Mouse (Mus musculus): ENCODE measurements at regions not wholly inside any gene's neighbourhood (a gene's known extent, or its start where the extent isn't known, plus 50 kb on each side); places are given as distances from the start of the nearest gene placed in this dataset.

DNA sequence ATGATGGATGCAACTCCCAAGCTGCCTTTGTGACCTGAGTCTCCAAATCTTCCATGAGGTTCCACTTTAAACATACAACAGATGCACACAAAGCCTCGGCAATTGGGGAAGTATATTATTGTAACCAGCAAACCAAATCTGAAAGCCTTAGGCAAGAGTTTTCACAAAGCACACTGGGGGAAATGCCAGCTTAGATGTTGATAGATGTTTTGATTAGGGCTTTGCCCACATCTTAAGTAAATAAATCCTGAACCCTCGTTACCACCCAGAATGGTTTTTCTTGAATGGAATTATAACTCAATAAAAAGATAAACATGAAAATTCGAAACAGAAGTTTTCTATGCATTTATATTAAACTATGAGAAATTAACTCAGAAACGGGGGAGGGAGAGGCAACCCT is 302.7 kb downstream of the Sorl1 start:
- Histone ChIP-seq H3K9ac (replicated peaks) (no peak overlapping the region), H3K9me3 (no peaks in the 10 kb centered on the region), H3K4me2 (replicated peaks) (no peak overlapping the region), H3K27me3 (no peaks in the 10 kb centered on the region), H3K4me1 (0 out of 2 replicates have a peak, but pooled peaks cover 3% of the 10 kb centered on the region), H3K27ac (replicated peaks) (no peak overlapping the region), H3K36me3 (no peaks in the 10 kb centered on the region), H3K4me3 (no peak overlapping the region)
- ATAC-seq (ENCODE audit: low FRiP score, low read depth), result no peak
- WGBS, result 80% methylated on average over 4 of the region's 4 CpGs

DNA sequence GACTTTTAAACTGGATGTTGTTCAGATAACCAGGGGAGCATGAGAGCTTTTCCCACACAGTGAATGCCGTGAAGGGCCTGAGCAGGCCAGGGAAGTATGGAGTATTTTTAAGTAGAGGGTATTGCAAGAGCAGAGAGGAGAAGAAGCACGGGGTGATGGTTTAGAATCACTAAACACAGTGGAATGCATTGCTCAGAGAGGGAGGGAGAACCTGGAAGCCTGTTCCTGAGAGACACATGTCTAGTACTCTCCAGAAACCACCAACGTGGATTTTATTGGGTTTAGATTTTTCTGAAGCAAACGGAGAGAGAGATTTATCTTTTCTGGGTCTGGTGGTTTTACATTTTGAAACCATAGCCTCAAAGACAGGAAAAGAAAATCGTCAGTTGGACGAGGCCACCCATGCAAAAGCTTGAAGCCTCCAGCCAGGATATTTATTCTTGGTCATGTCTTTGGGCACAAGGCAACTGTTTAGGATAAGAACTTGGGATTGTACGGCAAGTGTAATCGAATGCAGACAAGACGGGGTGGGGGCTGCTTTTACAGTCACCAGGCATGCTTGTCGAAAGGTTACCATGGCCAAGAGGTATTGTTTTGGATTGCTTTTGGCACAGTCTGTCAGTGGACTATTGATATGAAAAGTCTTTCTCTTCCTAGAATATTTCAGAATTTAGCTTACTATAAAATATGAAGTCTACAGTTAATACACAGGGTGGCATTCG is 306.2 kb downstream of the Sorl1 start:
- no peak overlapping the region for H3K4me3 ChIP-seq
- no peak overlapping the region for H3K27ac ChIP-seq (replicated peaks)
- H3K36me3 ChIP-seq, result no peaks in the 10 kb centered on the region
- no peak overlapping the region for H3K4me2 ChIP-seq (replicated peaks)
- 0 out of 2 replicates have a peak, but pooled peaks cover 3% of the 10 kb centered on the region for H3K4me1 ChIP-seq
- H3K27me3 ChIP-seq, result no peaks in the 10 kb centered on the region
- no peak for ATAC-seq (ENCODE audit: low FRiP score, low read depth)
- 79% methylated on average over 11 of the region's 11 CpGs for WGBS
- H3K9me3 ChIP-seq, result no peaks in the 10 kb centered on the region
- no peak overlapping the region for H3K9ac ChIP-seq (replicated peaks)

DNA sequence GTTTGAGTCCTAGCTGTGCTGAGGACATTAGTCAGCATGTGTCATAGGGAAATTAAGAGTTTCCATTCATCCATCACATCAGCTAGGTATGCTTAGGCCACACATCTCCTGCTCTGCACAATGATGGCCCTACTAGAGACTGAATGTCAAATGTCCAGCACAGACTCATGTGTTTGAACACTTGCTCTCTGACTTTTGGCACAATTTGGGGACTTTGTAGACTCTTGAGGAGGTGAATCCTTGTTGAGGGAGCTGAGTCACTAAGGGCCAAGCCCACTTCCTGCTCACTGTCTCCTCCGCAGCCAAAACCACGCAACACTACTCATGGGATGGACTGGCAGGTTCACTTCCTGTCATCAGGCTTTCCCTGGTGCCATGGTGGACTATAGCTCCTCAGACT is 308.2 kb downstream of the Sorl1 start:
- no peak overlapping the region for H3K27ac ChIP-seq (replicated peaks)
- WGBS, result 98% methylated on average over 2 of the region's 2 CpGs
- ATAC-seq (ENCODE audit: low FRiP score, low read depth), result no peak
- H3K4me1 ChIP-seq, result 0 out of 2 replicates have a peak, but pooled peaks cover 3% of the 10 kb centered on the region
- H3K9ac ChIP-seq (replicated peaks), result no peak overlapping the region
- no peaks in the 10 kb centered on the region for H3K9me3 ChIP-seq
- H3K27me3 ChIP-seq, result no peaks in the 10 kb centered on the region
- no peak overlapping the region for H3K4me2 ChIP-seq (replicated peaks)
- no peaks in the 10 kb centered on the region for H3K36me3 ChIP-seq
- no peak overlapping the region for H3K4me3 ChIP-seq

DNA sequence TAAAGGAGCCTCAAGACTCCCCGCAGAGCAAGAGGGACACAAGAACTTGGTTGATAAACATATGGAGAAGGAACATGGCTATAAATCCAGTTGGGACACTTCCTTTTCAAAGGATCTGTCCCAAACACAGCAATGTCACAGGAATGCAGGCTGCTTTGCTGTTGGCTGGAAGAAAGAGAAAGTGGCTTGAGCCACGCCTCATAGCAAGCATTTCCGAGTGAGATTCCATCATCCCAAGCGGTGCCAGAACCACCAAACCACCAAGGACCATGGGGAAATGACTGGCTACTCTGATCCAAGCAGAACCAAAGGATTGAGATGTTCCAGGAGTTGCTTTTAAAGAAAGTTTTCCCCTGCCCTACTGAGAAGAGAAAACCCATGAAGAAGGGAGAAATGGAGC is 314.8 kb downstream of the Sorl1 start:
- Histone ChIP-seq H3K4me1 (peaks cover 24% of the 10 kb centered on the region), H3K9me3 (no peaks in the 10 kb centered on the region), H3K9ac (replicated peaks) (no peak overlapping the region), H3K27me3 (0 out of 2 replicates have a peak, but pooled peaks cover 3% of the 10 kb centered on the region), H3K36me3 (no peaks in the 10 kb centered on the region), H3K4me2 (replicated peaks) (no peak overlapping the region), H3K4me3 (no peak overlapping the region), H3K27ac (replicated peaks) (peak overlapping the region; percentile 40)
- 88% methylated on average over 4 of the region's 4 CpGs for WGBS
- ATAC-seq (ENCODE audit: low FRiP score, low read depth), result no peak

DNA sequence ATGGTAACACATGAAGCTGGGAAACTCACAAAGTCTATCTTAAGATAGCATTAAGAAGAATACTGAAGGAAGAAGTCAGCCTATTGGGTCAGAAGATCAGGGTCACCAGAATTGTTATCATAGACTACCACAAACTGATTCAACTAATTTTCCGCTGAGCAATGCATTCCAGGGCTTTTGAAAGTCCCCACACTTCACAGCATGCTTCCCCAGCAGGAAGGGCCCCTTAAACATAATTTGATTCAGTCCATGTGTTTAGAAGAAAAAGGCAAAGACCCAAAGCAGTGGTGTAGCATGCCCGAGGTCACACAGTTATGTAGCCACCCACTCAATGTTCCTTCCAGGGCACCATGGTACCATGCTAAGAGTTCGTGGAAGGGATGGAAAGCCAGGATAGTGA is 315.3 kb downstream of the Sorl1 start:
- Histone ChIP-seq H3K27me3 (0 out of 2 replicates have a peak, but pooled peaks cover 3% of the 10 kb centered on the region), H3K36me3 (no peaks in the 10 kb centered on the region), H3K27ac (replicated peaks) (peak overlapping the region; percentile 40), H3K4me2 (replicated peaks) (no peak overlapping the region), H3K9me3 (no peaks in the 10 kb centered on the region), H3K4me3 (no peak overlapping the region), H3K4me1 (peaks cover 29% of the 10 kb centered on the region), H3K9ac (replicated peaks) (no peak overlapping the region)
- ATAC-seq (ENCODE audit: low FRiP score, low read depth), result no peak
- 61% methylated on average over 3 of the region's 3 CpGs for WGBS

DNA sequence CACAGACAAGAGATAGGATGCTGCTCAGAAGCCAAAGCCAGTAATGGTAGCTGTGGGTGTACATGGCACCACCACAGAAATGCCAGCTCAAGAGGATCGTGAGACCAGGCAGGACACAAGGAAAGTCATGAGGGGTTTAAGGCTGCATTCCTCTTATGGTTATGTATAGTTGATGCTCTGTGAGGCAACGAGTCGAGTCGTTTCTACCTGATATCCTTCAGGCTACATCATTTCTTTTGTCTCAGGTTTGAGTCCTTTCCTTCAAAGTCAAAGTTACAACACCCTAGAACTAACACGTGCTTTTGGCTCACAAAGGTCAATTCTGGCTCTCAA is 317.8 kb downstream of the Sorl1 start:
- Histone ChIP-seq H3K4me1 (peaks cover 31% of the 10 kb centered on the region), H3K4me2 (replicated peaks) (peak overlapping the region; percentile 41), H3K9ac (replicated peaks) (no peak overlapping the region), H3K4me3 (peak overlapping the region; percentile 7; the same call in 1 of the 2 replicates), H3K36me3 (no peaks in the 10 kb centered on the region), H3K9me3 (no peaks in the 10 kb centered on the region), H3K27ac (replicated peaks) (peak overlapping the region; percentile 85), H3K27me3 (0 out of 2 replicates have a peak, but pooled peaks cover 3% of the 10 kb centered on the region)
- WGBS, result 74% methylated on average over 5 of the region's 5 CpGs
- no peak for ATAC-seq (ENCODE audit: low FRiP score, low read depth)

DNA sequence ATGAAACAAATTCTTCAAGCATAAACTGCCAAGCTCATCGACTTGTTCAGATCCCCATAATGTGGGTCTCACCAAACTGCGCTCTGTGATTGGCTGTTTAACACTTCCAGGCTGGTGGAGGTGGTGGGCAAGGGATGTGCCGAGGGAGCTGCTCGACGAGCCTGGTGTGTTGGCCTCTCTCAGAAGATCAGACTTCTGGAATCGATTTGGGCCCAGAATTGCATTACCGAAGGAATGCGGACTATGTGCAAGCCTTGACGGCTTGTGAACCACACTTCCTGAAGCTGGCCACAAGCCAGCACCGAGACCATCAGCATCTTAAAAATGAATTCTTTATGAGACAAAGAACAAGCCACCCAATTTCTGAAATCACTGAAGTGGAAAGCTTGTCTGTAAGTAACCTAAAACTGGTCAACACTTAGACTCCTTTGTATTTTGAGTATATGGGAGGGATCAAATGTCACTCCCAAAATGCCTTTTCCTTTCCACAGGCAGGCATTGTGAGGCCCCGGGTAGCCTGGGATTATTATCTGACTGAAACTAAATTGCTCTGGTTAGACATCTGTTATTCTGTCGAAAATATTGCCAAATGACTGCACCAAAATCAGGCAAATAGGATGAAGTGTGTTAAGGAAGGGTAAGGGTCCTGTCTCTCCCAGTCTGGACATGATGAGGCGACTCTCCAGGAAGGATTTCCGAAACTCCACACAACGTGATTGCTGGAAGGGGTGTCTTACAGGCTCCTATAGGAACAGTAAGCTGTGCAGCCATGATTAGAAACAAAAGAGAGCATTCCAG is 318.4 kb downstream of the Sorl1 start:
- Histone ChIP-seq H3K4me1 (peaks cover 31% of the 10 kb centered on the region), H3K9ac (replicated peaks) (no peak overlapping the region; the same call in 1 of the 2 replicates), H3K4me2 (replicated peaks) (peak overlapping the region; percentile 41), H3K36me3 (no peaks in the 10 kb centered on the region), H3K27me3 (0 out of 2 replicates have a peak, but pooled peaks cover 3% of the 10 kb centered on the region), H3K4me3 (peak overlapping the region; percentile 7; the same call in 1 of the 2 replicates), H3K9me3 (no peaks in the 10 kb centered on the region), H3K27ac (replicated peaks) (peak overlapping the region; percentile 85)
- ATAC-seq (ENCODE audit: low FRiP score, low read depth), result peak; percentile 89
- 12% methylated on average over 15 of the region's 15 CpGs for WGBS

DNA sequence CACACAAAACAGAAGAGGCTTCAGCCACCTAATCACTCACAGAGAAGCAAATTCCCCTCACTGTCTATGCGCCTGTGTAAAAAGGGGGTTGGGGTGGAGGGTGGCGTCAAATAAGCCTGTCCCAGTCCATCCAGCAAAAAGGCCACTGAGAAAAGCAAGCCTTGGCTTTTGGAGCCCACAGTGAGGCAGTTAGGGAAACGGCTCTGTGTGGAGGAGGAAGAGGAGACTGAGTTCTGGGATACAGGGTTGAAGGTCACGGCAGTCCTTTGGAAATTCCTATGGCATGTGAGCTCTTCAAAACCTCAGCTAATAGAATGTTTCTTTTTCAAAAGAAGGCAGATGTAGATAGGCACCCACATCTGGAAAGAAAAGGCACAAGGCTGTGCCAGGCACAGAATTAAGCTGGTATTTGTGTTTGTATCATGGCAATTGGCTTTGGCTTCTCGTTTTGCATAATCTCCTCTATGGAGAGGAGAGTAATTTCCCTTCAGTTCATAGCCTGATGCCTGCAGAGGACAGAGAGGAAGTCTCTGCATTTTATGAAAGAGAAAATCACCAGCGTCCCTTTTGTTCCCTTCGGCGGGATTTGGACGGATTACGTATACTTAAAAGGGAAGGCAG is 319.3 kb downstream of the Sorl1 start:
- Histone ChIP-seq H3K9ac (replicated peaks) (no peak overlapping the region), H3K4me3 (no peak overlapping the region), H3K36me3 (no peaks in the 10 kb centered on the region), H3K4me1 (peaks cover 31% of the 10 kb centered on the region), H3K27ac (replicated peaks) (peak overlapping the region; percentile 85), H3K27me3 (0 out of 2 replicates have a peak, but pooled peaks cover 2% of the 10 kb centered on the region), H3K9me3 (no peaks in the 10 kb centered on the region), H3K4me2 (replicated peaks) (peak overlapping the region; percentile 41; the same call in 1 of the 2 replicates)
- peak; percentile 82 for ATAC-seq (ENCODE audit: low FRiP score, low read depth)
- 5% methylated on average over 10 of the region's 10 CpGs for WGBS

DNA sequence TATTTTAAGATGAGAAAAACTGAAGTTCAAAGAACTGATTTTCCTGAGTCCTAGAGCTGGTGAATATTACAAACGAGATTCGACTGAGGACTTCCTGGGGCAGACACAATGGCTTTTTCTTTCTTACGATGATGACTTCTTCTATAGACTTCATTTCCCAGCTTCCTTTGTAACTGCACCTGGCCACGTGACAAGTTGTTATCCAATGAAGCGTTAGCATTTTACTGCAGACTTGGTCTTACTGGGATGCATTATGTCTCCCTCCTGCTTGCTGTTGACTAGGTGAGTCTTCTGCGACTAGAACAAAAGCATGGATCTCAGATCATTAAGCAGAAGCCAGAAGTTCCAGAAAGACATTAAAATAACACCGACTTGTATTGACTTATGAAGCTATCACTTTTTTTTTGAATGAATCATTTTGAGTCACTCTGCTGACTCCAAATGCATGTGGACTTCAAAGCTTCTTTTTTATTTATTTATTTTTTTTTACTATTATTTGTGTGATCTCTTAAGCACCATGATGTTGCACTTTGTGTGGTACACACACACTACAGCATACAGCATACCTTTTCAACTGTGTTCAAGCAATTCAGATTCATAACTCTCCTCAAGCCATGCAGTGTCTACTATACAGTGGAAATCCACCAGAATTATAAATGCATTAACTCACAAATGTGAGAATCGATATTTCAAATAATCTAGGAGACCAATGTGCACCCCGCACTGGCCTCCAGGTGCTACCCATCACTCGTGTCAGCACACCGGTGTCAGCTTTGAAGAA is 320.2 kb downstream of the Sorl1 start:
- WGBS, result 45% methylated on average over 11 of the region's 11 CpGs
- H3K9ac ChIP-seq (replicated peaks), result no peak overlapping the region
- H3K4me1 ChIP-seq, result peaks cover 31% of the 10 kb centered on the region
- no peak overlapping the region for H3K4me2 ChIP-seq (replicated peaks)
- no peaks in the 10 kb centered on the region for H3K27me3 ChIP-seq
- no peaks in the 10 kb centered on the region for H3K9me3 ChIP-seq
- peak overlapping the region; percentile 85 for H3K27ac ChIP-seq (replicated peaks)
- H3K4me3 ChIP-seq, result no peak overlapping the region
- H3K36me3 ChIP-seq, result no peaks in the 10 kb centered on the region
- no peak for ATAC-seq (ENCODE audit: low FRiP score, low read depth)

DNA sequence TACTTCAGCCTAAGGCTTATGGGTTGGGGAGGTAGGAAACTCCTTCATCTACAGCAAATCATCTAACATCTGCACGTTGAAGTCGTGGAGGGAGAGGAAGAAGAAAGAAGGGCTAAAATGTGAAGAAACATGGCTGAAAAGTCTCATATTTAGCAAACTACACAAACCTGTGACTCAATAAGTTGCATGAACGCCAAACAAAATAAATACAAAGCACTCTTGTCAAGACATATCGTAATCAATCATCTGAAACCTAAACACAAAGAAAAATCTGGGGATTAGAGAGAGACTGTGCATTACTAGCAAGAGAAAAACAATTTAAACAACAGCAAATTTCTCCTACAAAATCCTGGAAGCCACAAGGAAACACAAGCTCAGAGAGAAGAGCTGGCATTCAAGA is 322.7 kb downstream of the Sorl1 start:
- Histone ChIP-seq H3K4me1 (peaks cover 28% of the 10 kb centered on the region), H3K4me3 (no peak overlapping the region), H3K36me3 (no peaks in the 10 kb centered on the region), H3K4me2 (replicated peaks) (no peak overlapping the region), H3K9me3 (no peaks in the 10 kb centered on the region), H3K27ac (replicated peaks) (no peak overlapping the region), H3K9ac (replicated peaks) (no peak overlapping the region), H3K27me3 (no peaks in the 10 kb centered on the region)
- 91% methylated on average over 4 of the region's 4 CpGs for WGBS
- no peak for ATAC-seq (ENCODE audit: low FRiP score, low read depth)

DNA sequence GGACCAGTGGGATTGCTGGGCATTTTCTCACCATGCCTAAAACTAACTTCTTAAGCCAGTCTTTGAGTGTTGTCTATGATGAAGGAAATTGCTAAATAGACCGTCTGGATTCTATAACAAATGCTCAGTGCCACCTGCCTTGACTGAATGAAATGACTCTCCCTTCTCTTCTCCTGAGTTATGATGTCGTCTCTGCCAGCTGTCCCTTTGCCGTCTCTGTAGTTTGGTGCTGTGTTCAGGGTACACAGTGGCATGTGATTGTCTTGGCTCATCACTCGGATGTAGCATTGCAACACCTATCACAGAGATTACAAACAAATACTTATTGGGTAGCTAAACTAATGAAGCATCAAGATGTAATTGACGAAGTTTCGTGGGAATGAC is 331.3 kb downstream of the Sorl1 start:
- ATAC-seq (ENCODE audit: low FRiP score, low read depth), result no peak
- no peaks in the 10 kb centered on the region for H3K27me3 ChIP-seq
- H3K9ac ChIP-seq (replicated peaks), result no peak overlapping the region
- H3K4me2 ChIP-seq (replicated peaks), result no peak overlapping the region
- no peaks in the 10 kb centered on the region for H3K9me3 ChIP-seq
- 79% methylated on average over 6 of the region's 6 CpGs for WGBS
- no peaks in the 10 kb centered on the region for H3K36me3 ChIP-seq
- peaks cover 18% of the 10 kb centered on the region for H3K4me1 ChIP-seq
- H3K27ac ChIP-seq (replicated peaks), result no peak overlapping the region
- H3K4me3 ChIP-seq, result no peak overlapping the region
